Mouse (Mus musculus): Measurements from ENCODE around the gene Nynrin. TPM values are rescaled to one million over a fixed set of nuclear protein-coding genes. Genes with fewer than 3 reads are reported as not detected.

The Nynrin gene
- polyA plus RNA-seq, 1 experiment from 2014 or later, result 12.2 TPM

- ATAC-seq (replicated peaks; ENCODE audit: low FRiP score) (no peak), DNase-seq (ENCODE audit: low spot score) (no peak)
- Histone ChIP-seq H3K36me3 (ENCODE audit: control insufficient read depth, insufficient read depth, low read length) (peaks cover 37% of the 10 kb centered on the region), H3K27ac (ENCODE audit: low read depth, low read length) (no peak overlapping the region), H3K27me3 (replicated peaks; ENCODE audit: control insufficient read depth, insufficient read depth, low read length) (no peaks in the 10 kb centered on the region), H3K4me1 (replicated peaks; ENCODE audit: control insufficient read depth, insufficient read depth, low read length) (peaks cover 6% of the 10 kb centered on the region), H3K9me3 (ENCODE audit: control insufficient read depth, low read length) (no peaks in the 10 kb centered on the region), H3K9ac (ENCODE audit: low read depth, low read length) (no peak overlapping the region), H3K4me2 (no peak overlapping the region), H3K4me3 (ENCODE audit: low read depth, low read length) (no peak overlapping the region)
- 88% methylated on average over 6 of the region's 6 CpGs for WGBS
Observed at GRCm38 (mm10) chr14:55869538-55869937, 15.7 kb downstream of the Nynrin start.

- Histone ChIP-seq H3K9ac (ENCODE audit: low read depth, low read length) (no peak overlapping the region), H3K36me3 (ENCODE audit: control insufficient read depth, insufficient read depth, low read length) (peaks cover 32% of the 10 kb centered on the region), H3K27ac (ENCODE audit: low read depth, low read length) (no peak overlapping the region), H3K4me2 (no peak overlapping the region), H3K4me3 (ENCODE audit: low read depth, low read length) (no peak overlapping the region), H3K9me3 (ENCODE audit: control insufficient read depth, low read length) (no peaks in the 10 kb centered on the region), H3K4me1 (replicated peaks; ENCODE audit: control insufficient read depth, insufficient read depth, low read length) (peaks cover 6% of the 10 kb centered on the region), H3K27me3 (replicated peaks; ENCODE audit: control insufficient read depth, insufficient read depth, low read length) (no peaks in the 10 kb centered on the region)
- ATAC-seq (replicated peaks; ENCODE audit: low FRiP score) (no peak), DNase-seq (ENCODE audit: low spot score) (no peak)
- WGBS, result 89% methylated on average over 12 of the region's 12 CpGs
Observed at GRCm38 (mm10) chr14:55872039-55872438, 18.2 kb downstream of the Nynrin start.

GRCm38 (mm10) chr14:55872551-55872950, 18.7 kb downstream of the Nynrin start:
- Histone ChIP-seq H3K4me3 (ENCODE audit: low read depth, low read length) (no peak overlapping the region), H3K4me2 (no peak overlapping the region), H3K4me1 (replicated peaks; ENCODE audit: control insufficient read depth, insufficient read depth, low read length) (peaks cover 6% of the 10 kb centered on the region), H3K9me3 (ENCODE audit: control insufficient read depth, low read length) (no peaks in the 10 kb centered on the region), H3K36me3 (ENCODE audit: control insufficient read depth, insufficient read depth, low read length) (peaks cover 32% of the 10 kb centered on the region), H3K27ac (ENCODE audit: low read depth, low read length) (no peak overlapping the region), H3K9ac (ENCODE audit: low read depth, low read length) (no peak overlapping the region), H3K27me3 (replicated peaks; ENCODE audit: control insufficient read depth, insufficient read depth, low read length) (no peaks in the 10 kb centered on the region)
- WGBS, result 86% methylated on average over 17 of the region's 17 CpGs
- no peak for ATAC-seq (replicated peaks; ENCODE audit: low FRiP score)
- no peak for DNase-seq (ENCODE audit: low spot score)

GRCm38 (mm10) chr14:55873242-55873713, 19.5 kb downstream of the Nynrin start:
- ATAC-seq (replicated peaks; ENCODE audit: low FRiP score) (no peak), DNase-seq (ENCODE audit: low spot score) (no peak)
- Histone ChIP-seq H3K36me3 (ENCODE audit: control insufficient read depth, insufficient read depth, low read length) (peaks cover 27% of the 10 kb centered on the region), H3K4me3 (ENCODE audit: low read depth, low read length) (no peak overlapping the region), H3K4me1 (replicated peaks; ENCODE audit: control insufficient read depth, insufficient read depth, low read length) (peaks cover 10% of the 10 kb centered on the region), H3K9me3 (ENCODE audit: control insufficient read depth, low read length) (no peaks in the 10 kb centered on the region), H3K27ac (ENCODE audit: low read depth, low read length) (no peak overlapping the region), H3K9ac (ENCODE audit: low read depth, low read length) (no peak overlapping the region), H3K4me2 (peak overlapping the region; percentile 76), H3K27me3 (replicated peaks; ENCODE audit: control insufficient read depth, insufficient read depth, low read length) (no peaks in the 10 kb centered on the region)
- 76% methylated on average over 8 of the region's 8 CpGs for WGBS

GRCm38 (mm10) chr14:55873714-55874683, 20.2 kb downstream of the Nynrin start:
- peaks cover 13% of the 10 kb centered on the region for H3K4me1 ChIP-seq (replicated peaks; ENCODE audit: control insufficient read depth, insufficient read depth, low read length)
- peak overlapping the region; percentile 76 for H3K4me2 ChIP-seq
- H3K36me3 ChIP-seq (ENCODE audit: control insufficient read depth, insufficient read depth, low read length), result peaks cover 22% of the 10 kb centered on the region
- peak; percentile 80 for DNase-seq (ENCODE audit: low spot score)
- H3K9me3 ChIP-seq (ENCODE audit: control insufficient read depth, low read length), result no peaks in the 10 kb centered on the region
- peak; percentile 58 for ATAC-seq (replicated peaks; ENCODE audit: low FRiP score)
- 11% methylated on average over 30 of the region's 30 CpGs for whole genome bisulfite sequencing
- H3K4me3 ChIP-seq (ENCODE audit: low read depth, low read length), result peak overlapping the region; percentile 39
- H3K27ac ChIP-seq (ENCODE audit: low read depth, low read length), result no peak overlapping the region
- no peak overlapping the region for H3K9ac ChIP-seq (ENCODE audit: low read depth, low read length)
- no peaks in the 10 kb centered on the region for H3K27me3 ChIP-seq (replicated peaks; ENCODE audit: control insufficient read depth, insufficient read depth, low read length)

GRCm38 (mm10) chr14:55877469-55878315, 23.9 kb downstream of the Nynrin start:
- Histone ChIP-seq H3K9me3 (ENCODE audit: control insufficient read depth, low read length) (no peaks in the 10 kb centered on the region), H3K36me3 (ENCODE audit: control insufficient read depth, insufficient read depth, low read length) (peaks cover 2% of the 10 kb centered on the region; the same call in 1 of the 2 replicates), H3K27me3 (replicated peaks; ENCODE audit: control insufficient read depth, insufficient read depth, low read length) (no peaks in the 10 kb centered on the region), H3K4me2 (peak overlapping the region; percentile 47), H3K4me3 (ENCODE audit: low read depth, low read length) (no peak overlapping the region; the same call in 1 of the 2 replicates), H3K27ac (ENCODE audit: low read depth, low read length) (no peak overlapping the region), H3K4me1 (replicated peaks; ENCODE audit: control insufficient read depth, insufficient read depth, low read length) (peaks cover 25% of the 10 kb centered on the region), H3K9ac (ENCODE audit: low read depth, low read length) (no peak overlapping the region)
- DNase-seq (ENCODE audit: low spot score) (no peak), ATAC-seq (replicated peaks; ENCODE audit: low FRiP score) (no peak)
- WGBS, result 25% methylated on average over 14 of the region's 14 CpGs

GRCm38 (mm10) chr14:55878316-55878940, 24.6 kb downstream of the Nynrin start:
- peaks cover 29% of the 10 kb centered on the region for H3K4me1 ChIP-seq (replicated peaks; ENCODE audit: control insufficient read depth, insufficient read depth, low read length)
- no peak overlapping the region for H3K9ac ChIP-seq (ENCODE audit: low read depth, low read length)
- H3K4me2 ChIP-seq, result peak overlapping the region; percentile 47
- DNase-seq (ENCODE audit: low spot score), result no peak
- WGBS, result 11% methylated on average over 7 of the region's 7 CpGs
- no peaks in the 10 kb centered on the region for H3K36me3 ChIP-seq (ENCODE audit: control insufficient read depth, insufficient read depth, low read length)
- no peak overlapping the region for H3K4me3 ChIP-seq (ENCODE audit: low read depth, low read length)
- no peak overlapping the region; the same call in 1 of the 2 replicates for H3K27ac ChIP-seq (ENCODE audit: low read depth, low read length)
- H3K9me3 ChIP-seq (ENCODE audit: control insufficient read depth, low read length), result no peaks in the 10 kb centered on the region
- no peaks in the 10 kb centered on the region for H3K27me3 ChIP-seq (replicated peaks; ENCODE audit: control insufficient read depth, insufficient read depth, low read length)
- no peak for ATAC-seq (replicated peaks; ENCODE audit: low FRiP score)

- Histone ChIP-seq H3K9me3 (ENCODE audit: control insufficient read depth, low read length) (no peaks in the 10 kb centered on the region), H3K27me3 (replicated peaks; ENCODE audit: control insufficient read depth, insufficient read depth, low read length) (no peaks in the 10 kb centered on the region), H3K4me2 (no peak overlapping the region; the same call in 1 of the 2 replicates), H3K27ac (ENCODE audit: low read depth, low read length) (no peak overlapping the region), H3K4me1 (replicated peaks; ENCODE audit: control insufficient read depth, insufficient read depth, low read length) (peaks cover 33% of the 10 kb centered on the region), H3K4me3 (ENCODE audit: low read depth, low read length) (no peak overlapping the region), H3K36me3 (ENCODE audit: control insufficient read depth, insufficient read depth, low read length) (no peaks in the 10 kb centered on the region), H3K9ac (ENCODE audit: low read depth, low read length) (no peak overlapping the region)
- ATAC-seq (replicated peaks; ENCODE audit: low FRiP score) (no peak), DNase-seq (ENCODE audit: low spot score) (no peak)
- 11% methylated on average over 1 of the region's 1 CpGs for WGBS
Observed at GRCm38 (mm10) chr14:55879623-55880022, 25.8 kb downstream of the Nynrin start.
